Mouse (Mus musculus): Measurements from ENCODE around the gene Ttll11.

DNA sequence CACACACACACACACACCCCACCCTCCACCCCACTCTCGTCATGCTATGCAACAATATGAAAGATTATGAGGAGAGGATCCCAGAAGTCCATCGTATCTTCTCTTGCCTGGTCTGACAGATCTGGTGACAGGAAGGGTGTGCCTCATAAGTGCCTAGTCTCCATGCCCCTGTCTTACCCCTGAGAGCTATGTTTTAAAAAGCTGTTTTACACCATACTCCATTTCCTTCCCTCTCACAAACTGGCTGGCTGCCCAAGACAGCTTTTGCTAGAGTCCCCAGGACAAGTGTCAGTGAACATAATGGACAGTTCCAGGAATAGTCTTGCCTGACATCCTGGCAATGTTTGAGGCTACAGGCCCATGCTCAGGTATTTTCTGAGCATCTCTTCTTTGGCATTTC lies 78.9 kb downstream of the Ttll11 start:
- TF ChIP-seq POLR2A (IDR thresholded peaks at IDR 0.05; ENCODE audit: borderline replicate concordance, control insufficient read depth, low read depth, low read length) (no peak), CTCF (IDR thresholded peaks at IDR 0.05; ENCODE audit: control insufficient read depth, insufficient read depth, low read length) (no peak)

Measured in bone marrow, adult 2 months (tissue).